Mouse (Mus musculus): Measurements from ENCODE around the gene Siah1a.

DNA sequence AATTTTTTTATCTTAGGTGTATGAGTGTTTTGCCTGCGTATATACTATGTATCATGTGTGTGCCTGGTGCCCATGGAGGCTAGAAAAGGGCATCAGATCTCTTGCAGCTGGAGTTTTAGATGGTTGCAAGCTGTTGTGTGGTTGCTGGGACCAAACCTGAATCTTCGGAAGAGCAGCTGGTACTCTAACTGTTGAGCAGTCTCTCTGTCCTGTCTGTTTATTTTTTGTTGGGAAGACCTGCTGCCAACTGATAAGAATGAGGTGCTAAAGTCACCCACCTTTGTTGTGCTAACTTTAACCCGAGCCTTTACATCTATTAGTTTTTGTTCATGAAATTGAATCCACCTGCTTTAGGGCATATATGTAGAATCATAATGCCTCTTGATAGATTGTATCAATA lies 43.3 kb downstream of the Siah1a start:
- TF ChIP-seq CTCF (IDR thresholded peaks at IDR 0.05; ENCODE audit: low read depth) (no peak), EP300 (IDR thresholded peaks at IDR 0.05; ENCODE audit: low read depth) (no peak)
